Mouse (Mus musculus) heart, adult 11 months (tissue): ENCODE measurements around the gene Klhl35.

Source experiments
- DNase-seq: peaks from one replicate; pipeline ENCODE4 v3.0.0; 2022

Klhl35 gene

GRCm38 (mm10) chr7:99454044-99454443 lies 11.8 kb upstream of the Klhl35 start:
- no peak for DNase-seq

GRCm38 (mm10) chr7:99458849-99459248 lies 7.0 kb upstream of the Klhl35 start:
- no peak for DNase-seq

- DNase-seq, result no peak
These were observed 5.7 kb upstream of the Klhl35 start for GRCm38 (mm10) chr7:99459888-99460652.

- no peak for DNase-seq
These were observed 2.7 kb upstream of the Klhl35 start for GRCm38 (mm10) chr7:99463120-99463519.

DNA sequence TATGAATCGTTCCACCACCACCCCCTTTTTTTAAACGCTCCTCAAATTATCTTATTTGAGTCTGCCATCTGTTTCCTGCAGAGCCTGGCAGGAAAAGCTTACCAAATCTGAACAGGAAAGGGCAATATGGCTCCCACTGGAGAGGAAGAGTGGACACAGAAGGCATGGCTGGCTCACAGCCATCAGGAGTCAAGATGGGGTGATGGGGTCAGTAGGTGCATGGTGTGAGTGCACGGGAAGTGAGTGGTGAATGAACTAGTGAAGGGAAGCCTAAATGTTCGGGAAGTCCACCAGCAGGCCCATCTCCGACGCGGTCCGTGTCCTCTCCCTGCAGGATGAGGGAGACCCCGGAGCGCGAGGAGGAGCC lies 2.1 kb downstream of the Klhl35 start:
- peak; percentile 96 for DNase-seq

GRCm38 (mm10) chr7:99468283-99469132 lies 2.7 kb downstream of the Klhl35 start:
- DNase-seq, result peak; percentile 97

GRCm38 (mm10) chr7:99469680-99470405 lies 4.0 kb downstream of the Klhl35 start:
- DNase-seq, result peak; percentile 95

GRCm38 (mm10) chr7:99471578-99471977 lies 5.8 kb downstream of the Klhl35 start:
- peak; percentile 91 for DNase-seq

DNA sequence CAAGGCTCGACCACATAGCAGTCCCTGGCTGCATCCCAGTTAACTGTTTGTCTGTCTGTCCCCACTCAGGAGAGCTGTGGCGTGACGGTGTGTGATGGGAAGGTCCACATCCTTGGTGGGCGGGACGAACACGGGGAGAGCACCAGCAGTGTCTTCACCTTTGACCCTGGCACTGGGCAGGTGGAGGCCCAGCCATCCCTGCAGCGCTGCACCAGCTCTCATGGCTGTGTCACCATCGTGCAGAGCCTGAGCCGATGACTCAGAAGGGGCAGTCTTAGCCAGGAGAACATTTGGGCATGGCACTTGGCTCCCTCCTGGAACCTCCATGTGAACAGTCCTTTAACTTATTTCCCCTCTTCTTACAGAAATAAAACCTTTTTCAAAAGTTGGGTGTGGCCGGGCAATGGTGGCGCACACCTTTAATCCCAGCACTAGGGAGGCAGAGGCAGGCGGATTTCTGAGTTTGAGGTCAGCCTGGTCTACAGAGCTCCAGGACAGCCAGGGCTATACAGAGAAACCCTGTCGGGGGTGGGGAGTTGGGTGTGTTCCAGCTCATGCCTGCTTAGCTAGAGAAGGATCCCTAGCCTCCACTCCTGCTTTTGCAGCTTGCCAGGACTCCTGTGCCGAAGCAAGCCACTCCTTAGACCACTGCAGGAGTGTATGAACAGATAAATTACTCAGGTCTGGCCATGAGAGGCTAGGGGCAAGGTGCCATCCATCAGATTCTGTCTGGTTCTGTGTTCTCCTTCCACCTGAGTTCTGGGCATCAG lies 8.0 kb downstream of the Klhl35 start:
- peak; percentile 85 for DNase-seq

- DNase-seq, result peak; percentile 93
These were observed 9.2 kb downstream of the Klhl35 start for GRCm38 (mm10) chr7:99474836-99475561.

DNA sequence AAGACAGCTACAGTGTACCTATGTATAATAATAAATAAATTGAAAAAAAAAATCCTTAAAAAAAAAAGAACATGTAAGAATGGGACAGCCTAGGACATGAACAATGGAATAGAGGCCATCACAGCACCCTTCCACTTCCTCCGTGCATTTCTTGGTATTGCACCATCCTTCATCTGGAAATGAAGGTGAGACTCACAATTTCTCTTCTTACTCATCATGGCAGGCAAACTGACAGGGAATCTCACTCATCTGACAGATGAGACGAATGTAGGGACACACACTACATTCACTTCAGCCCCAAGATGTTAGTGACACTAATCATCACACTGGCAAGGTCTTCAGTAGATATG lies 9.7 kb downstream of the Klhl35 start:
- DNase-seq, result no peak

- peak; percentile 85 for DNase-seq
These were observed 10.8 kb downstream of the Klhl35 start for GRCm38 (mm10) chr7:99476558-99477114.

DNA sequence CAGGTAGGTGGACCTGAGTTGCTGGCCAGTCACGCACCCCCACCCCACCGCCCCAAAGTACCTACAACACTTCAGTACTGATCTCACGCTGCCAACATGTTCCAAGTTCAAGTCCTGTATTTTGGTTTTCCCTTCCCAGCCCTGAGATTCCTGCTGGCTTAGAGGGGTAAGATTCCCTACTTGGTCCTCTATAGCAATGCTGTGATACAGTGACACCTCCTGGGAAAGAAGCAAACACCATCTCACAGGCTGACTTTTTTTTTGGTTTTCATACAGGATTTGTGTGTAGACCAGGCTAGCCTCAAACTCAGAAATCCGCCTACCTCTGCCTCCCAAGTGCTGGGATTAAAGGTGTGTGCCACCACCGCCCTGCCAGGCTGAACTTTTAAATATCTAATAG lies 11.4 kb downstream of the Klhl35 start:
- no peak for DNase-seq

- DNase-seq, result peak; percentile 79
These were observed 16.8 kb downstream of the Klhl35 start for GRCm38 (mm10) chr7:99482637-99483036.

DNA sequence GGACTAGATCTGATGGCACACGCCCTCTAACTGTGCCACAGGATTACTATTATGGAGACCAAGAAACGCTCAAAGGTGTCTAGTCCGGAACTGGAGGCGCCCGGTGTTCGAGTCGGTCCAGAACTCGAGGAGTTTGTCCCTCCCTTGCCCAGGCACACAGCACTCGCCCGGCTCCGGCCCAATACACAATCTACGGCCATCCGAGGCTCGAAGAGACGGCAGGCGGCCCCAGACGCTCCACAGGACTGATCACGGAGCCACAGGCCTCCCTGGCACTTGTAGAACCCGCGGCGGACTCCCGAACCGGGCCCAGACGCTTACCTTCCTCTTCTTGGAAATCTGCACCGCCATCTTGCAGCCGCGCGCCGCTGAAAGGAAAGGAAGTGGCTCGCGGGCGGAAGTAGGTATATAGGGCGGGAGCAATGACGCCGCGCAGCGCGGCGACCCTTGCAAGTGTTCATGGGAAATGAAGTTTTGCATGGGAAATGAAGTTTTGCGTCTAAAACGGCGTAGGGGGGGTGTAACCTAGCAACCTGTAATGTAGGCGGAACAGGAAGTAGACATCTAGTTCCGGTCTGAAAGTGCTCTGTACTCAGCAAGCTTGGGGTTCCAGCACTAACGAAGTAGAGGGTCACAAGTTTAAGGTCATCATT lies 17.6 kb downstream of the Klhl35 start, which contains the start of gene Rps3:
TSS of gene Rps3 (minus strand) at position 468 of the 653 bp plus-strand sequence.
- DNase-seq, result peak; percentile 99

- no peak for DNase-seq
These were observed 18.1 kb downstream of the Klhl35 start for GRCm38 (mm10) chr7:99483924-99484319.

DNA sequence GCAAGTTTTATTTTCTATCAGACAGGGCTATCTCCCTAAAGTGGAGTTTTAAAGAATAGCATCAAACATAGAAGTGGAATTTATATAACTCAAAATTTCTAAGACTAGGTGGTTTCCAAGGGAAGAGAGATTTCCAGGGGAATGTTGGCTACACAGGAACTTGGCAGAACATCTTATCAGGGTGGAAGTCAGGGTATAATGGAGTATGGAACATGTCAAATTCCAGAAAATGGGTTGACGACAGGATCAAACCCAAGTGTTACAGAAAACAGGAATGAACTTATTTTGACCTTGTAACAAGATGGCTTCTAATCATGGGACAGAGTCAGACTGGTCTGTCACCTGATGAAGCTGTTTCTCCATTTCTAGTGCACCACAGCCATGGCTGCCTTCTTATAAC lies 18.9 kb downstream of the Klhl35 start:
- peak; percentile 90 for DNase-seq

DNA sequence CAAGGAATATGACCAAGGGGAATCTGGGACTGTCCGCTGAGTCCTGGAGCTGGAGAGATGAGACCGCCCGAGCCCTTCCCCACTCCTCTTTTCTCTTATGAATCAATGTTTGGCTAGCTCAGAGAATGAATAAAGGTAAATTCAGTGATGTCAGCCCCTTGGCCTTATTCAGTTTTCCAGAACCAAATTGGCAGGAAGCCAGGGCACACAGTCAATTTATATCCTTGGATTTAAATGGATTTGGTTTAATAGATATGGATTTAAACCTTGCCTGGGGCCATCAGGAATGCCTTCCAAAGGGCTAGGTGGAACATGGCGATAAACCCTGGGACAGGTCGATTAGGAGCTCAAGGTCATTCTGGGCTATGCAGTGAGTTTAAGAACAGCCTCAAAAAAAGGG lies 23.9 kb downstream of the Klhl35 start:
- DNase-seq, result no peak

GRCm38 (mm10) chr7:99499128-99499527 lies 33.3 kb downstream of the Klhl35 start:
- no peak for DNase-seq

- DNase-seq, result peak; percentile 97
These were observed 34.4 kb downstream of the Klhl35 start for GRCm38 (mm10) chr7:99500201-99500600.

DNA sequence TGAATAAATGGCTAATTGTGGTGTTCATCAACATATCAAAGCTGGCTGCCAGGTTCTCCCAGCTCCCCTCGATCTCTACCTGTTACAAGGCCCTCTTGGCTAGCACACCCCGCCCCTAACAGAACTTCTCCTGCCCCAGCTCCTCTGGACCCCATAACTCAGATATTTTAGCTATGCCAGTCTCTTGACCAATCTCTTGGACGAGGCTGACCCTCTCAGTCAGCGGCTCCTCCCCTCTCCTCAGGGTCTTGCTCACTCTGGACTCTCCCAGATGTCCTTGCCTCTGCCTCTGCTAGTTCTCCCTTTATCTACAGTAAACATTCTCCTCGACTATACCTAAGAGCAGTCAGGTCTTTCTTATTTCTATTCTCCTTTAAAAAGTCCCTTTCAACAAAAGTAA lies 34.9 kb downstream of the Klhl35 start:
- DNase-seq, result peak; percentile 86
